Mouse (Mus musculus): Measurements from ENCODE around the gene Gm17949. TPM values are rescaled to one million over a fixed set of nuclear protein-coding genes. Genes with fewer than 3 reads are reported as not detected.
"Not testable (repeated sequence)": the region's sequence is repeated elsewhere in the genome, so short reads cannot be mapped to it uniquely, and the experiment has no call there.

Gene Gm17949
- polyA plus RNA-seq, 1 experiment from 2014 or later, result 0.43 TPM

DNA sequence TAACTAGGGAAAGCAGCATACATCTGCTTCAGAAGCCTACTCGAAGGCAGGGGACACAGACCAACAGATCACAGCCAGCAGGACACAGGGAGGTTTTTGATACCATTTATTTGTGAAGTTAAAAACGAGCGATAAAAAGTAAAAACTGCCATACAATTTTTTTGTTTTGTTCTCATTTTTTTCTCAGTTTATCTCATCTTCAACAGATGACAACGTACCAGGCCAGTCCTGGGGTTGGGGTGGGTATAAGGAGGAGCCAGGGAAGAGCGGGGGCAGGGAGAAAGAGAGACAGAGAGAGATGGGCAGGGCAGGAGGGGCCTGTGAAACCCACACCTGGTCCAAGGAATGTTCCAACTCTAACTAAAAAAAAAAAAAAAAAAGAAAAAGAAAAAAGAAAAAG is 9.7 kb downstream of the Gm17949 start:
- H3K27me3 ChIP-seq (replicated peaks), result no peaks in the 10 kb centered on the region
- 83% methylated on average over 5 of the region's 5 CpGs for WGBS

DNA sequence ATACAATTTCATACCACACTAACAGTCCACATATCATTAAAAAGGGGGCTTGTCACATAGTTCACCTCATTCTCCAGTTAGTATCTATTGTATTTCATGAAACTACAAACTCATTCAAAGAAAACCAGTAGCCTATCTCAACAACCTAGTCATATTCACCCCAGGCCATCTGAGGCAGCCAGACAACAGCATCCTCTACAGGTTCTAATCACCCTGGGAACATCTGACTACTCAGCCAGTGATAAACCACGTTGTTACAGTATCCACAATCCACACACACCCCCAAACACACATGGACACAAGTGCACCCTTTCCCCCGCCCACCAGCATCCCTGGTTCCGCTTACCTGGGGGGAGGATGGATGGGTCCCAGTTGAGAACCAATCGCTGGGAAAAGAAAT is 16.2 kb downstream of the Gm17949 start:
- H3K27me3 ChIP-seq (replicated peaks), result no peaks in the 10 kb centered on the region
- H3K9ac ChIP-seq, result no peak overlapping the region
- no peaks in the 10 kb centered on the region for H3K9me3 ChIP-seq (replicated peaks)
- H3K36me3 ChIP-seq, result peaks cover 63% of the 10 kb centered on the region
- no peak overlapping the region for H3K27ac ChIP-seq (ENCODE audit: poor library complexity, severe bottlenecking)
- ATAC-seq (ENCODE audit: insufficient number of reproducible peaks, low FRiP score), result no peak
- no peak overlapping the region for H3K4me2 ChIP-seq
- no peak overlapping the region for H3K4me3 ChIP-seq
- WGBS, result 80% methylated on average over 4 of the region's 4 CpGs
- peaks cover 21% of the 10 kb centered on the region for H3K4me1 ChIP-seq (replicated peaks)

More for the DNA sequence above, 9.7 kb downstream of the Gm17949 start:
- no peak overlapping the region for H3K4me3 ChIP-seq
- no peak overlapping the region for H3K27ac ChIP-seq (ENCODE audit: poor library complexity, severe bottlenecking)
- no peak for ATAC-seq (ENCODE audit: insufficient number of reproducible peaks, low FRiP score)
- H3K9me3 ChIP-seq (replicated peaks), result no peaks in the 10 kb centered on the region
- no peaks in the 10 kb centered on the region for H3K4me1 ChIP-seq (replicated peaks)
- H3K9ac ChIP-seq, result no peak overlapping the region
- no peak overlapping the region for H3K4me2 ChIP-seq
- H3K36me3 ChIP-seq, result peaks cover 65% of the 10 kb centered on the region

DNA sequence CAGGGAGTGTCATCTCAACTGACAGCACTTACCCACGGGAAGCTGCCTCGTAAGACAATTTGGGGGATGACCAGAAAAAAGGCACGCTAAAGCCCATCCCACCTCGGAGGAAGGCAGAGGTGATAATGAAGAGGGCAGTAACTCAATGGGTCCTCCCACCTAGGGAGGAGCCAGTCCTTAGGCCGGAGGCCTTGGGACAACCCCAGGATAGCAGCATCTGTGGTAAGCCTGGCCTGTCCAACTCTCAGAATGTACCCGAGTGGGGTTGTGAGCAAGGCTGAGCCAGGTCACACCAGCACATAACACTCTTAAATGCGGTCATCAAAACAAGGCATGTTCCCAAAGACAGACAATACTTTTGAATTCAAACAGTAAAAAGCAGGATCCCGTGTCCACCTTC is 18.4 kb downstream of the Gm17949 start:
- Histone ChIP-seq H3K36me3 (peaks cover 41% of the 10 kb centered on the region), H3K9me3 (replicated peaks) (no peaks in the 10 kb centered on the region), H3K27ac (ENCODE audit: poor library complexity, severe bottlenecking) (0 out of 2 replicates have a peak overlapping the region, but pooled peaks have one; percentile 96), H3K4me3 (peak overlapping the region; percentile 96), H3K4me1 (replicated peaks) (peaks cover 26% of the 10 kb centered on the region), H3K9ac (peak overlapping the region; percentile 100), H3K4me2 (peak overlapping the region; percentile 99), H3K27me3 (replicated peaks) (no peaks in the 10 kb centered on the region)
- ATAC-seq (ENCODE audit: insufficient number of reproducible peaks, low FRiP score), result no peak
- 24% methylated on average over 8 of the region's 8 CpGs for WGBS

DNA sequence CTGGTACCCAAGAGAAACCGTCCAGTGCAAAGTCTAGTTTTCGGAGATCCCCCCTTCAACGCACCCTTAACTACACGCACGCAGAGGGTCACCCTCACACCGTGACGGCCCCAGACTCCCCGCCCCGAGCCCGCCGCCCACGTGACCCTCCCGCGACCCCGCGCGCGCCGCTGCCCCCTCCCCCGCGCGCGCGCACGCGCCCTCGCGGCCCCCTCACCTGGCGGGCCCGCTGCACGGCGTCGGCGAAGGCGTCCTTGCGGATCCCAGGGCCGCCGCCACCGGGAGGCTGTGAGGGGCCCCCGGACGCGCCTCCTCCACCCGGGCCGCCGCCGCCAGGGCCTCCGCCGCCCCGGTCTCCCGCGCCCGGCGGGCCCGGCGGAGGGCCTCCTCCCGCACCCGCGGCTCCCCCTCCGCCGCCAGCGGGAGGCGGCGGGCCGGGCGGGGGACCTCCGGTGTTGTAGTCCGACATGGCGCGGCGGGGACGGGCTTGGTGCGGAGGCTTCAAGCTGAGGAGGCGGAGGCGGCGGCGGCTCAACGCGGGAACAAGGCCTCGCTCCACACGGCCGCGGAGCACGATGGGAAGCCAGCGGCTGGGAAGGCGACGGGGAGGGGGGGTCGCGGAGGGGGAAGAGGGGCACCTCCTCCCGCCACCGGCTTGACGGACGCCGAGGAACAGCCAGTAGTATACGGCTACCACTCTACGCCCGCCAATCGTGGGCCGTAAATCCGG is 19.8 kb downstream of the Gm17949 start, which contains the start of gene Khsrp:
Gene Khsrp (minus strand): TSS at position 592 of the 730 bp plus-strand sequence.
- H3K4me1 ChIP-seq (replicated peaks), result peaks cover 26% of the 10 kb centered on the region
- peaks cover 27% of the 10 kb centered on the region for H3K36me3 ChIP-seq
- no peaks in the 10 kb centered on the region for H3K9me3 ChIP-seq (replicated peaks)
- H3K4me2 ChIP-seq, result peak within 1 kb of the TSS; percentile 99
- 0 out of 2 replicates have a peak, but pooled peaks cover 8% of the 10 kb centered on the region for H3K27me3 ChIP-seq (replicated peaks)
- H3K9ac ChIP-seq, result peak within 1 kb of the TSS; percentile 100
- H3K4me3 ChIP-seq, result peak within 1 kb of the TSS; percentile 96
- WGBS, result under 1% methylated on average over 80 of the region's 99 CpGs
- H3K27ac ChIP-seq (ENCODE audit: poor library complexity, severe bottlenecking), result peak within 1 kb of the TSS; percentile 96
- ATAC-seq (ENCODE audit: insufficient number of reproducible peaks, low FRiP score), result no peak

DNA sequence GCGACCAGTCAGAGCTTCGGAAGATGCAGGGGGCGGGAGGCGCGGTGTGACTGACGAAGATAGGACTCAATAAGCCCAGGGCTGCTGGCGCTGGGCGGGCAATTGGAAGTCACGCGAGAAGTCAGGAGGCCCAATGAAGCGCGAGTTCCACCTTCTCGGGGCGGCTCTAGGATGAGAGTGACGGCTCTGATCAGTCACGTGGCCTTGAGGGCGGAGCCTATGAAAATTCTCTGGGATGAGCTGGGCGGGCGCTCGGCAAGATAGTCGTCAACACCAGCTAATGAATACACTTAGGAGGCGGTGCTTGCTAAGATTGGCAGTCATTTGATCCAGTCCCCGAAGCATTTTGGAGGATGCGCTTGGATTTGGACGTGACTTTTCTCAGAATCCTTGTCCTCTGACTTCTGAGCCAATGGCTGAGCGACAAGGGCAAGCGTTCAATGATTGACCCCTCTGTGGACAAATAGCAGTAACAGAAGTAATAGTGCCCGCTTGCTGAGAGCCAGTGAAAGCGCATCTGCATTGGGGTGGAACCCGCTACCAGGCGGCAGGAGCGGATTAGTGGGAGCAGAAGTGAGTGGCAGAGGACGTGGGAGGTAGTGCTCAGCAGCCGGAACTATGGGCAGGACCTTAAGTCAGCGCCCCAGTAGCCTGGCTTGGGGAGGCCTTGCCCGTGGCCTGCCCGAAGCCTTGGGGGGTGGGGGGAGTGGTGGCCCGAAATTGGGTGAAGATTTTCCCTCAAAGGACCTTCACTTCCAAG is 20.6 kb downstream of the Gm17949 start:
- under 1% methylated on average over 38 of the region's 38 CpGs for WGBS
- Histone ChIP-seq H3K4me1 (replicated peaks) (peaks cover 26% of the 10 kb centered on the region), H3K27ac (ENCODE audit: poor library complexity, severe bottlenecking) (peak overlapping the region; percentile 72), H3K27me3 (replicated peaks) (peaks cover 8% of the 10 kb centered on the region; the same call in 1 of the 2 replicates), H3K9ac (peak overlapping the region; percentile 45), H3K4me3 (peak overlapping the region; percentile 96), H3K9me3 (replicated peaks) (no peaks in the 10 kb centered on the region), H3K36me3 (peaks cover 19% of the 10 kb centered on the region), H3K4me2 (peak overlapping the region; percentile 65)
- peak; percentile 98 for ATAC-seq (ENCODE audit: insufficient number of reproducible peaks, low FRiP score)

DNA sequence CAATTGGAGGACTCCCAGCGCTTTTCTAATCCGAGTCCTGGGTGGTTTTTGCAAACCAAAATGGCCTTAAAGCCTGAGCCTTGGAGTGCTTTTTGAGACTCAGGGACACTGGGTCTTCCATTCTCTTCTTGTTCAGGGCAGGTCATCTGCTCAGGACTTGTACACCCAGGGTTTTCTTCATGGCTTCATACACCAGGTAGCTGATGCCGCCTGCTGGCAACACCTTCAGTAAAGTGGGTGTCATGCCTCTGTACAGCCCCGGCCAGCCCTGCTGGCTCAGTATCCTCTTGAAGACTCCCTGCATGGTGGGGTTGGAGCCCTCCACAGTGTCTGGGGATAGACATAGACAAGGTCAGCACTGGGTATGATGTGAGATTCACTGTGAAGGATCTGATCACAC is 21.6 kb downstream of the Gm17949 start:
- ATAC-seq (ENCODE audit: insufficient number of reproducible peaks, low FRiP score), result no peak
- Histone ChIP-seq H3K36me3 (peaks cover 9% of the 10 kb centered on the region), H3K27me3 (replicated peaks) (peaks cover 15% of the 10 kb centered on the region), H3K4me2 (peak overlapping the region; percentile 65), H3K9me3 (replicated peaks) (no peaks in the 10 kb centered on the region), H3K4me1 (replicated peaks) (peaks cover 26% of the 10 kb centered on the region), H3K9ac (no peak overlapping the region), H3K4me3 (0 out of 2 replicates have a peak overlapping the region, but pooled peaks have one; percentile 40), H3K27ac (ENCODE audit: poor library complexity, severe bottlenecking) (no peak overlapping the region)
- 73% methylated on average over 4 of the region's 4 CpGs for WGBS

DNA sequence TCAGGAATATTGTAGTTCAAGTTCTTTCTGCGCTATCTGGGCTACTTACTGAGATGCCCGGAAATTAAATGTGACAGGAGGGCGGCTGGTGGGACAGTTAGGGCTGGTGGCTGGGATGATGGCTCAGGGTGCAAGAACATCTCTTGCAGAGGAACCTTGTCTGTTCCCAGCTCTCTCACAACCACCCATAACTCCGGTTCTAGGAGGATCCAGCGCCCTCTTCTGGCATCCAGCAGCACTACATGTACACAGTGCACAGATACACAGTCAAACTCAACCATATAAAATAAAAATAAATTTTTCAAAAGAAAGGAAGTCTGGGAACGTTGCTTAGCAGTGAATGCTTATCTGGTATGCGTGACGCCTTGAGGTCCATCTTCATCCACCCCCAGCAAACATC is 27.7 kb downstream of the Gm17949 start:
- no peak overlapping the region for H3K27ac ChIP-seq (ENCODE audit: poor library complexity, severe bottlenecking)
- no peak overlapping the region for H3K4me2 ChIP-seq
- ATAC-seq (ENCODE audit: insufficient number of reproducible peaks, low FRiP score), result no peak
- no peak overlapping the region for H3K9ac ChIP-seq
- H3K4me3 ChIP-seq, result no peak overlapping the region
- 36% methylated on average over 8 of the region's 8 CpGs for WGBS
- H3K9me3 ChIP-seq (replicated peaks), result no peaks in the 10 kb centered on the region
- H3K4me1 ChIP-seq (replicated peaks), result peaks cover 11% of the 10 kb centered on the region
- no peaks in the 10 kb centered on the region for H3K36me3 ChIP-seq
- H3K27me3 ChIP-seq (replicated peaks), result peaks cover 39% of the 10 kb centered on the region

DNA sequence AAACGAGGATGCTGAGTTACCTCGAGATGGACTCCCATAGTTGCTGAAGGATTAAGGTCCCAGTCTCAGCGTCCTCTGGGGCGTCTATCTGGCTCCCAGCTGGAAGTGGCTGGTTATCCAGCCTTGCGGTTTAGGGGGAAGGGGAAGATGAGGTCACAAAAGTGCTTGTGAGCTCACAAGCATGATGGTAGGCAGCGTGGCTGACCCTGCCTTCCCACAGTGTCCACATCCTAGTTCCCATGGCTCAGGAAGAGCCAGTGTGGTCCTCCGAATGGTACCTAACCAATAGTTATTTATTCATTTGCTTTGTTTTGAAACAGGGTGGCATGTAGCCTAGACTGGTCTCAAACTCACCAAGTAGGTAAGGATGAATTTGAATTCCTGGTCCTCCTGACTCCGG is 30.3 kb downstream of the Gm17949 start, which contains the start of gene Slc25a41:
Gene Slc25a41 (minus strand): TSS at position 101 of the 400 bp plus-strand sequence.
- Histone ChIP-seq H3K4me1 (replicated peaks) (peaks cover 11% of the 10 kb centered on the region), H3K36me3 (peaks cover 9% of the 10 kb centered on the region), H3K4me3 (no peak within 1 kb of the TSS), H3K9me3 (replicated peaks) (no peaks in the 10 kb centered on the region), H3K27me3 (replicated peaks) (peaks cover 32% of the 10 kb centered on the region), H3K9ac (no peak within 1 kb of the TSS), H3K27ac (ENCODE audit: poor library complexity, severe bottlenecking) (no peak within 1 kb of the TSS), H3K4me2 (no peak within 1 kb of the TSS)
- WGBS, result 62% methylated on average over 8 of the region's 8 CpGs
- no peak for ATAC-seq (ENCODE audit: insufficient number of reproducible peaks, low FRiP score)

DNA sequence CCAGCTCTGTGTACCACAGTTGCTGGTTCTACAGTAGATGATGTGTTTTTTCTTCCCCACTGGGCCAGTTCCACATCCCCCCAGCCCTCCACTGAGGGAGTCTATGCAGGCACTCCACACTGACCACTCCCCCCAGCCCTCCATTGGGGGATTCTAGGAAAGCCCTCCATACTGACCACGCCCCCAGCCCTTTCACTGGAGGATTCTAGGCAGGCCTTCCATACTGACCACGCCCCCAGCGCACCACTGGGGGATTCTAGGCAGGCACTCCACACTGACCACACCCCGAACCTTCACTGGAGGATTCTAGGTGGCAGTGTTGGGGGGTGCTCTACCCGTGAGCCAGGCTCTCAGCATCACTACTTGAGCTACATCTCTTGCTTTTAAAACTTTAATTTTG is 36.1 kb downstream of the Gm17949 start:
- Histone ChIP-seq H3K4me2 (no peak overlapping the region), H3K36me3 (peaks cover 44% of the 10 kb centered on the region), H3K9ac (no peak overlapping the region), H3K4me3 (no peak overlapping the region), H3K4me1 (replicated peaks) (peaks cover 10% of the 10 kb centered on the region), H3K27ac (ENCODE audit: poor library complexity, severe bottlenecking) (no peak overlapping the region), H3K9me3 (replicated peaks) (no peaks in the 10 kb centered on the region), H3K27me3 (replicated peaks) (no peaks in the 10 kb centered on the region)
- WGBS, result 19% methylated on average over 5 of the region's 5 CpGs
- 0 out of 2 replicates have a peak, but pooled peaks have one; percentile 26 for ATAC-seq (ENCODE audit: insufficient number of reproducible peaks, low FRiP score)

DNA sequence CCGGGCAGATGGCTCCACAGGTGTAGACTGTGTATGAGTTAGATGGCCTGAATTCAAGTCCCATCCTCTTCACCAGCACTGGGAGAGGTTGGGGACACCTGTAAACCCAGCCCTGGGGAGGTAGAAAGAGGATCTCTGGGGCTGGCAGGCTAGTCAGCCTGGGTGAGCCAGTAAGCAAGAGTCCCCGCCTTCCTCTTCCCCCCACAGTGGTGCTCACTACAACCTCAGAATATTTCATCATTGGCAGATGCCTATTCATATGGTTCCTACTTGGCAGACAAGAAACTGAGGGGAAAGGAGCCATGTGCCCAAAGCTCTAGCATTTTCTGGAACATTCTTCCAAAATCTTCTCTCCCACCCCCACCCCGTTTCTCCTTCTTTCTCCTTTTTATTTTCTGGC is 37.5 kb downstream of the Gm17949 start:
- 92% methylated on average over 3 of the region's 3 CpGs for WGBS
- no peak overlapping the region for H3K27ac ChIP-seq (ENCODE audit: poor library complexity, severe bottlenecking)
- H3K9ac ChIP-seq, result no peak overlapping the region
- H3K27me3 ChIP-seq (replicated peaks), result no peaks in the 10 kb centered on the region
- H3K4me3 ChIP-seq, result no peak overlapping the region
- H3K4me2 ChIP-seq, result no peak overlapping the region
- H3K36me3 ChIP-seq, result peaks cover 58% of the 10 kb centered on the region
- no peaks in the 10 kb centered on the region for H3K9me3 ChIP-seq (replicated peaks)
- ATAC-seq (ENCODE audit: insufficient number of reproducible peaks, low FRiP score), result no peak
- H3K4me1 ChIP-seq (replicated peaks), result no peaks in the 10 kb centered on the region

DNA sequence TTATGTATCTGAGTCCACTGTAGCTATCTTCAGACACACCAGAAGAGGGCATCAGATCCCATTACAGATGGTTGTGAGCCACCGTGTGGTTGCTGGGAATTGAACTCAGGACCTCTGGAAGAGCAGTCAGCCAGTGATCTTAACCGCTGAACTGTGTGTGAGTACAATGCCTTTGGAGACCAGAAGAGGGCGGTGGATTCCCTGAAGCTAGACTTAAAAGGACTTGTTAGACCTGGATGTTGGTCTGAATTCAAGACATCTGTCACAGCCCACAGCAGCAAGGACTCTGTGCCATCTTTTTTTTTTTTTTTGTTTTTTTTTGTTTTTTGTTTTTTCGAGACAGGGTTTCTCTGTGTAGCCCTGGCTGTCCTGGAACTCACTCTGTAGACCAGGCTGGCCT is 40.4 kb downstream of the Gm17949 start:
- not testable (repeated sequence) for ATAC-seq (ENCODE audit: insufficient number of reproducible peaks, low FRiP score); H3K9ac ChIP-seq; H3K27ac ChIP-seq (ENCODE audit: poor library complexity, severe bottlenecking); H3K4me1 ChIP-seq (replicated peaks); H3K4me3 ChIP-seq; H3K27me3 ChIP-seq (replicated peaks); H3K4me2 ChIP-seq; H3K9me3 ChIP-seq (replicated peaks)
- peaks cover 68% of the 10 kb centered on the region for H3K36me3 ChIP-seq
- WGBS, result 74% methylated on average over 4 of the region's 4 CpGs
